In genomic region chr19:55256156-55256555, GRCm38 (mm10) we compare ENCODE assay signal across 16 mouse cellular contexts. TPM values are rescaled to one million over a fixed set of nuclear protein-coding genes. Genes with fewer than 3 reads are reported as not detected.
DNase-seq lines count a peak whose midpoint lies in the region; ATAC-seq and TF ChIP-seq lines count a peak whose summit lies in the region.
"Had no signal": no experiment of that assay in that cellular context is flagged by ENCODE, and none has a peak within 500 bp of the region (broad histone marks: within the 10 kb centered on the region; RNA-seq: fewer than 3 reads in every experiment).

No protein-coding gene starts in this region.

- peak; percentile 30 to 56 for DNase-seq in frontal cortex, postnatal 36 days (ENCODE audit: low spot score in 2 of 2)
- no peak for DNase-seq in frontal cortex, postnatal 14 days (ENCODE audit: low spot score in 2 of 2)
- peak; percentile 31 to 33 for DNase-seq in left cerebral cortex, adult 2 months (ENCODE audit: extremely low spot score in 1 of 2, low spot score in 2 of 2)
- DNase-seq in right cerebral cortex, postnatal 36 days (ENCODE audit: low spot score in 2 of 2): peak; percentile 33 to 52
- DNase-seq in heart, adult 9 months (ENCODE audit: low spot score in 2 of 2): no peak
- no peak for DNase-seq in retina, postnatal 1 day
- DNase-seq: B cell, adult 2 months; cerebellum, adult 9-11 months; gastrocnemius, postnatal 14 days; heart, postnatal 4 days; kidney, adult 11 months had no signal

- ATAC-seq in megakaryocyte, adult 5-6 weeks (ENCODE audit: poor library complexity, severe bottlenecking): no peak

- TF ChIP-seq CTCF in left cerebral cortex, adult 2 months (IDR thresholded peaks at IDR 0.05): no peak; the same call in 1 of the 2 replicates

- H3K9me3 ChIP-seq in megakaryocyte, embryonic 14.5 days: no peaks in the 10 kb centered on the region
- H3K9me3 ChIP-seq: embryonic facial prominence, embryonic 10.5 days; midbrain, embryonic 10.5 days had no signal

- H3K27me3 ChIP-seq in megakaryocyte, embryonic 14.5 days (replicated peaks): no peaks in the 10 kb centered on the region

- intact Hi-C loops in left cerebral cortex, adult 2 months (cut with DNase I): no loop called here

- no peak overlapping the region for H3K27ac ChIP-seq in left cerebral cortex, adult 2 months
- H3K27ac ChIP-seq: embryonic facial prominence, embryonic 10.5 days; midbrain, embryonic 10.5 days had no signal

- H3K36me3 ChIP-seq in megakaryocyte, embryonic 14.5 days (replicated peaks; ENCODE audit: low read length): peaks cover 50% of the 10 kb centered on the region
- H3K36me3 ChIP-seq: embryonic facial prominence, embryonic 10.5 days; midbrain, embryonic 10.5 days had no signal

- peak overlapping the region; percentile 64 for H3K4me3 ChIP-seq in megakaryocyte, embryonic 14.5 days (replicated peaks)
- H3K4me3 ChIP-seq in left cerebral cortex, adult 2 months: no peak overlapping the region; the same call in 1 of the 2 replicates
- H3K4me3 ChIP-seq: embryonic facial prominence, embryonic 10.5 days; midbrain, embryonic 10.5 days had no signal

- H3K4me1 ChIP-seq in megakaryocyte, embryonic 14.5 days: peaks cover 89% of the 10 kb centered on the region

RNA-seq across cellular contexts. Expression of gene Acsl5, which starts 4.4 kb away (rescaled TPM):
- polyA plus RNA-seq in megakaryocyte, embryonic 14.5 days (2012; ENCODE audit: insufficient read depth, low replicate concordance): 1.9 and 21.0 TPM in 2 replicates
- 66.8 and 92.8 TPM in 2 replicates for total RNA-seq in megakaryocyte, adult 5-6 weeks (2015)
- 93.0 and 99.7 TPM in 2 replicates for total RNA-seq in megakaryocyte, adult 5-6 weeks (2017)
- 10 to 100 TPM; 52.0 to 57.0 TPM for total RNA-seq in left cerebral cortex, adult 2 months (2021)

RNA-seq across cellular contexts. Expression of gene Gucy2g, which starts 15.1 kb away (rescaled TPM):
- 0.97 and 1.6 TPM in 2 replicates for polyA plus RNA-seq in megakaryocyte, embryonic 14.5 days (2012; ENCODE audit: insufficient read depth, low replicate concordance)
- total RNA-seq in megakaryocyte, adult 5-6 weeks (2015): not detected in 2 replicates
- not detected in 2 replicates for total RNA-seq in megakaryocyte, adult 5-6 weeks (2017)
- 1 to 10 TPM; 3.3 to 3.5 TPM for total RNA-seq in left cerebral cortex, adult 2 months (2021)
- total RNA-seq: heart, postnatal 4 days had no signal
- polyA plus RNA-seq: embryonic facial prominence, embryonic 10.5 days; heart, embryonic 11.5 days; midbrain, embryonic 10.5 days had no signal

RNA-seq across cellular contexts. Expression of gene Zdhhc6, which starts 59.7 kb away (rescaled TPM):
- 0.78 and 14.2 TPM in 2 replicates for polyA plus RNA-seq in megakaryocyte, embryonic 14.5 days (2012; ENCODE audit: insufficient read depth, low replicate concordance)
- 30.1 and 35.1 TPM in 2 replicates for total RNA-seq in megakaryocyte, adult 5-6 weeks (2015)
- total RNA-seq in megakaryocyte, adult 5-6 weeks (2017): 31.8 and 42.7 TPM in 2 replicates
- total RNA-seq in left cerebral cortex, adult 2 months (2021): 10 to 100 TPM; 26.3 to 28.9 TPM

RNA-seq across cellular contexts. Expression of gene Vti1a, which starts 59.9 kb away (rescaled TPM):
- 6.8 and 7.9 TPM in 2 replicates for polyA plus RNA-seq in megakaryocyte, embryonic 14.5 days (2012; ENCODE audit: insufficient read depth, low replicate concordance)
- 20.9 and 23.0 TPM in 2 replicates for total RNA-seq in megakaryocyte, adult 5-6 weeks (2015)
- total RNA-seq in megakaryocyte, adult 5-6 weeks (2017): 31.7 and 34.3 TPM in 2 replicates
- 10 to 100 TPM; 66.2 to 67.0 TPM for total RNA-seq in left cerebral cortex, adult 2 months (2021)

Comparison
In these comparisons a context has a peak if more than half of its experiments do, and no peak if none do; other contexts are left out.
1. DNase-seq: peak in frontal cortex, postnatal 36 days (2 of 2), left cerebral cortex, adult 2 months (2 of 2) and right cerebral cortex, postnatal 36 days (2 of 2); none in frontal cortex, postnatal 14 days (0 of 2), heart, adult 9 months (0 of 2) and retina, postnatal 1 day (single experiment).
2. RNA of gene Gucy2g, which starts 15.1 kb away (total RNA-seq): 3.3 to 3.5 TPM in left cerebral cortex, adult 2 months; not detected in megakaryocyte, adult 5-6 weeks; every median in the first group is over 4 times any median in the second.